Mouse (Mus musculus) adrenal gland, postnatal 36 days (tissue): ENCODE measurements at regions not wholly inside any gene's neighbourhood (a gene's known extent, or its start where the extent isn't known, plus 50 kb on each side); places are given as distances from the start of the nearest gene placed in this dataset.

Experiments used
- DNase-seq, 2 experiments: peaks; one replicate each; pipeline ENCODE4 v3.0.0; 2021; ENCODE audit warnings: mixed read lengths in 1 of 2

GRCm38 (mm10) chr3:38820787-38821186 lies 66.0 kb upstream of the Fat4 start:
- no peak for DNase-seq

GRCm38 (mm10) chr3:38820315-38820714 lies 66.4 kb upstream of the Fat4 start:
- no peak for DNase-seq

- DNase-seq = no peak
Observed at GRCm38 (mm10) chr3:38817651-38818050, 69.1 kb upstream of the Fat4 start.

- DNase-seq = no peak
Observed at GRCm38 (mm10) chr3:38812457-38812856, 74.3 kb upstream of the Fat4 start.

GRCm38 (mm10) chr3:38811635-38812034 lies 75.1 kb upstream of the Fat4 start:
- DNase-seq = peak in 1 of 2 experiments; percentile 11

- no peak for DNase-seq
Observed at GRCm38 (mm10) chr3:38806469-38807055, 80.2 kb upstream of the Fat4 start.

- no peak for DNase-seq
Observed at GRCm38 (mm10) chr3:38806036-38806435, 80.7 kb upstream of the Fat4 start.

GRCm38 (mm10) chr3:38795646-38796301 lies 91.0 kb upstream of the Fat4 start:
- DNase-seq = peak in 1 of 2 experiments; percentile 3

GRCm38 (mm10) chr3:38793221-38793620 lies 93.5 kb upstream of the Fat4 start:
- DNase-seq = no peak

GRCm38 (mm10) chr3:38788751-38789150 lies 98.0 kb upstream of the Fat4 start:
- no peak for DNase-seq

- DNase-seq = no peak
Observed at GRCm38 (mm10) chr3:38783711-38784110, 103.0 kb upstream of the Fat4 start.

GRCm38 (mm10) chr3:38783051-38783450 lies 103.7 kb upstream of the Fat4 start:
- DNase-seq = no peak

- DNase-seq = no peak
Observed at GRCm38 (mm10) chr3:38776743-38777366, 109.9 kb upstream of the Fat4 start.

- DNase-seq = peak in 1 of 2 experiments; percentile 17
Observed at GRCm38 (mm10) chr3:38754632-38755123, 132.1 kb upstream of the Fat4 start.

- DNase-seq = no peak
Observed at GRCm38 (mm10) chr3:38753446-38754205, 133.1 kb upstream of the Fat4 start.

- no peak for DNase-seq
Observed at GRCm38 (mm10) chr3:38742155-38742554, 144.6 kb upstream of the Fat4 start.

- no peak for DNase-seq
Observed at GRCm38 (mm10) chr3:38722606-38723005, 164.1 kb upstream of the Fat4 start.

GRCm38 (mm10) chr3:38712078-38712873 lies 174.5 kb upstream of the Fat4 start:
- DNase-seq = no peak

GRCm38 (mm10) chr3:38711229-38711628 lies 175.5 kb upstream of the Fat4 start:
- DNase-seq = no peak

- DNase-seq = no peak
Observed at GRCm38 (mm10) chr3:38707891-38708290, 178.8 kb upstream of the Fat4 start.

- DNase-seq = no peak
Observed at GRCm38 (mm10) chr3:38699206-38699605, 187.5 kb upstream of the Fat4 start.

GRCm38 (mm10) chr3:38697871-38698270 lies 188.9 kb upstream of the Fat4 start:
- DNase-seq = no peak
